Mouse (Mus musculus) kidney, adult 2 months (tissue): Measurements from ENCODE around the gene Reg3d.

ENCODE experiments used
- CTCF ChIP-seq: fragments of 200-500 bp; conservative IDR thresholded peaks from 2 replicates; pipeline ENCODE4 v1.5.1; 2011; ENCODE audit warnings: low read depth, mild to moderate bottlenecking, control low read depth, low read length, moderate library complexity, mixed read lengths; ENCODE audit not compliant: insufficient read depth, insufficient read length
- POLR2A ChIP-seq: fragments of 200-500 bp; IDR thresholded peaks from one replicate; pipeline ENCODE4 v1.6.1; 2011; ENCODE audit warnings: low read depth, low read length, control low read depth

DNA sequence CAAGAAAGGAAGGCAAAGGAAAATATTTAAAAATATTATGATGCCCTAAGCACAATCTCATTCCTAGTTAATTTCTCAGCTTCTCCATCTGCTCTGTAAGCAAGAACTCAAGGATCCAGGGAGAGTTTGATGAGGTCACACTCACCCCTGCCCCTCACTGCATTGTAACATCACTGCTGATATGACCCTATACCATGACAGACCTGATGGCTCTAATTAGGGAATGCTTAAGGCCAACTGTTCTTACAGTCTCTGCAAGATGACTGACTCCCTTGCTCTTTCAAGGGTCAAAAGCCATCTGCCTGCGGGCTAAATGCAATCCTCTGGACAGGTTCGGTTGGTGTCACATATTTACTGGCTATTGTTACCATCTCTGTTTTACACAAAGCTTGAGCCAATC, 49.5 kb downstream of the Reg3d start:
- TF ChIP-seq CTCF (no peak), POLR2A (no peak)
